Mouse (Mus musculus) frontal cortex, postnatal 14 days (tissue): ENCODE measurements at regions not wholly inside any gene's neighbourhood (a gene's known extent, or its start where the extent isn't known, plus 50 kb on each side); places are given as distances from the start of the nearest gene placed in this dataset.
"Not testable (repeated sequence)": the region's sequence is repeated elsewhere in the genome, so short reads cannot be mapped to it uniquely, and the experiment has no call there.

Source experiments
- DNase-seq, 2 experiments: peaks; one replicate each; pipeline ENCODE4 v3.0.0; 2022; ENCODE audit warnings: low spot score in 2 of 2

GRCm38 (mm10) chr4:22803665-22804064, 315.5 kb upstream of the Pou3f2 start:
- no peak for DNase-seq

GRCm38 (mm10) chr4:22792826-22793225, 304.7 kb upstream of the Pou3f2 start:
- DNase-seq: no peak

GRCm38 (mm10) chr4:22787866-22788265, 299.7 kb upstream of the Pou3f2 start:
- DNase-seq: no peak

GRCm38 (mm10) chr4:22763026-22763425, 274.9 kb upstream of the Pou3f2 start:
- not testable (repeated sequence) for DNase-seq
